Mouse (Mus musculus) Patski (cell line): ENCODE measurements at regions not wholly inside any gene's neighbourhood (a gene's known extent, or its start where the extent isn't known, plus 50 kb on each side); places are given as distances from the start of the nearest gene placed in this dataset.

Experiments
- ATAC-seq: fragments of 100-300 bp; one replicate; pipeline ENCODE4 v1.8.0; 2021
- CTCF ChIA-PET: fragments of 350-600 bp; sonication (Branson Sonifier 250); formaldehyde crosslinking; loops from one replicate; lab custom pipeline; 2022; ENCODE audit warnings: inconsistent platforms; lab: Charles Lee
- POLR2A ChIA-PET: fragments of 350-600 bp; sonication (Branson Sonifier 250); formaldehyde crosslinking; loops from one replicate; lab custom pipeline; 2022; ENCODE audit warnings: antibody characterized with exemption, inconsistent platforms; lab: Charles Lee
- DNase-seq: peaks from one replicate; pipeline ENCODE4 v3.0.0-alpha.2; 2011; ENCODE audit warnings: low read depth, low spot score
- H3K27me3 ChIP-seq: fragments of 371-371 bp; one replicate; pipeline ENCODE4 v1.5.1; 2021
- CTCF ChIP-seq: fragments of 100-300 bp; IDR thresholded peaks from one replicate; pipeline ENCODE4 v1.5.1; 2021
- in situ Hi-C: fragments of 300-500 bp; cut with MboI; formaldehyde crosslinking; loops from 3 replicates; pipeline ENCODE4 v1.11.1; 2018; ENCODE audit warnings: low pct_unique_long_range_greater_than_20kb, mixed read lengths

- ATAC-seq (no peak), DNase-seq (no peak)
- no peak for TF ChIP-seq CTCF
- in situ Hi-C loops, result no loop called here
- H3K27me3 ChIP-seq, result peaks cover 5% of the 10 kb centered on the region
- ChIA-PET POLR2A (no interaction called here), CTCF (no interaction called here)
These were observed 217.8 kb downstream of the Rsl24d1 start for GRCm38 (mm10) chr9:73331066-73331465.

- peaks cover 5% of the 10 kb centered on the region for H3K27me3 ChIP-seq
- ChIA-PET POLR2A (no interaction called here), CTCF (no interaction called here)
- no peak for TF ChIP-seq CTCF
- in situ Hi-C loops, result no loop called here
- no peak for ATAC-seq
- DNase-seq, result no peak
These were observed 222.8 kb downstream of the Rsl24d1 start for GRCm38 (mm10) chr9:73336039-73336438.

GRCm38 (mm10) chr9:73337045-73337740 is 224.0 kb downstream of the Rsl24d1 start:
- H3K27me3 ChIP-seq, result peaks cover 5% of the 10 kb centered on the region
- in situ Hi-C loops, result no loop called here
- ChIA-PET POLR2A (no interaction called here), CTCF (no interaction called here)
- no peak for TF ChIP-seq CTCF
- DNase-seq (no peak), ATAC-seq (no peak)

GRCm38 (mm10) chr9:73355876-73356275 is 242.7 kb downstream of the Rsl24d1 start:
- ChIA-PET CTCF (interaction anchor here (1.3 kb wide), 1 partner anchor 16 kb away, joined by 3 read pairs; no protein-coding TSS in a partner anchor), POLR2A (no interaction called here)
- ATAC-seq (no peak), DNase-seq (no peak)
- no peaks in the 10 kb centered on the region for H3K27me3 ChIP-seq
- TF ChIP-seq CTCF, result no peak
- in situ Hi-C loops, result no loop called here

GRCm38 (mm10) chr9:73358968-73359367 is 245.7 kb downstream of the Rsl24d1 start:
- DNase-seq (no peak), ATAC-seq (no peak)
- in situ Hi-C loops, result no loop called here
- TF ChIP-seq CTCF, result no peak
- no peaks in the 10 kb centered on the region for H3K27me3 ChIP-seq
- ChIA-PET POLR2A (no interaction called here), CTCF (no interaction called here)

- CTCF ChIA-PET, result no interaction called here
- DNase-seq (no peak), ATAC-seq (no peak)
- no peak for TF ChIP-seq CTCF
- in situ Hi-C loops, result no loop called here
- POLR2A ChIA-PET, result no interaction called here
- H3K27me3 ChIP-seq, result no peaks in the 10 kb centered on the region
These were observed 267.5 kb downstream of the Rsl24d1 start for GRCm38 (mm10) chr9:73380768-73381167.

GRCm38 (mm10) chr9:73392036-73392435 is 278.8 kb downstream of the Rsl24d1 start:
- no peaks in the 10 kb centered on the region for H3K27me3 ChIP-seq
- ATAC-seq (no peak), DNase-seq (no peak)
- TF ChIP-seq CTCF, result no peak
- in situ Hi-C loops, result no loop called here
- ChIA-PET CTCF (no interaction called here), POLR2A (no interaction called here)

- POLR2A ChIA-PET, result no interaction called here
- TF ChIP-seq CTCF, result no peak
These were observed 300.2 kb downstream of the Rsl24d1 start for GRCm38 (mm10) chr9:73413367-73413930.

GRCm38 (mm10) chr9:73416084-73416777 is 303.0 kb downstream of the Rsl24d1 start:
- no peak for ATAC-seq
- no peaks in the 10 kb centered on the region for H3K27me3 ChIP-seq
- no peak for DNase-seq
- ChIA-PET CTCF (no interaction called here), POLR2A (interaction anchor here (0.6 kb wide), 1 partner anchor 85 kb away, joined by 4 read pairs; no protein-coding TSS in a partner anchor)
- in situ Hi-C loops, result no loop called here
- no peak for TF ChIP-seq CTCF

More at GRCm38 (mm10) chr9:73413367-73413930, 300.2 kb downstream of the Rsl24d1 start:
- no peak for DNase-seq
- H3K27me3 ChIP-seq, result no peaks in the 10 kb centered on the region
- no peak for ATAC-seq
- in situ Hi-C loops, result no loop called here
- CTCF ChIA-PET, result no interaction called here
